Mouse (Mus musculus) thymus, postnatal 0 days (tissue): ENCODE measurements around the gene Tldc1. TPM values are rescaled to one million over a fixed set of nuclear protein-coding genes. Genes with fewer than 3 reads are reported as not detected.

Experiments
- DNase-seq: peaks from one replicate; pipeline ENCODE4 v3.0.0-alpha.2; 2015; ENCODE audit warnings: low spot score
- polyA plus RNA-seq: library from polyadenylated mRNA; unstranded; fragments of >200 nt; fragmentation: Nextera tagmentation; extraction: Ambion mirVana; gene quantifications from 2 replicates; pipeline ENCODE4 v1.2.1, GENCODE M21; 2015

The Tldc1 gene
- polyA plus RNA-seq, 1 experiment from 2014 or later, result 9.2 TPM

DNA sequence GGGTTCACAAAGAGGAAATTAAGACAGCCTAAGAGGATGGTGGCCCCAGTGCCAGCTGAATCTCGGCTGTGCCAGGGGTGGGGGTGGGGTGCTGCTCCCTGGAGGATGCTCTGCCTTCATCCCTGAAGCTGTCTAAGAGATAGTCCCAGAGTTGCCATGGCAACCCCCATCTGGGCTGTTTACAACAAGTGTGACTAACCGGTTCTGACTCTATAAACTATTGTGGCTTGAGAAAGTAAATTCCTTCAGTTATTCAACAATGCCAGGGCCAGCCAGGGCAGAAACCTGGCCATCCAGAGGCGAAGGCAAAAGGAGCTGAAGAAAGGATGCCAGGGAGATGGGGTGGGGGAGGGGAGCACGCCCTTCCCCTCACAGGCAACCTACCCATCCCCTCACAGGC, 23.0 kb upstream of the Tldc1 start:
- no peak for DNase-seq

DNA sequence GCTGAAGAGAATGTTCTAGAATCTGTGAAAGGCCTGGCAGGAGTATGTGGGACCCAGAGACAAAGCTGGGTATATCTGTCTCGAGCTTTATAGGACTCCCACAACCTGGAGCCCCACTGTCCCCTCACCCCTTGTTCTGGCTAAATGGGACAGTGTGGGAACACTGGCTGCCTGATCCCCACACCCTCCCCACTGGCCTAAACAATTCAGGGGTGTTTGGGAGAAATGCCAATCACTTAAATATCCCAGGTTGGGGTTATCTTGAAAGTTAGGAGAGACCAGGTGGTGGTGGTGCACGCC, 20.7 kb upstream of the Tldc1 start:
- no peak for DNase-seq

DNA sequence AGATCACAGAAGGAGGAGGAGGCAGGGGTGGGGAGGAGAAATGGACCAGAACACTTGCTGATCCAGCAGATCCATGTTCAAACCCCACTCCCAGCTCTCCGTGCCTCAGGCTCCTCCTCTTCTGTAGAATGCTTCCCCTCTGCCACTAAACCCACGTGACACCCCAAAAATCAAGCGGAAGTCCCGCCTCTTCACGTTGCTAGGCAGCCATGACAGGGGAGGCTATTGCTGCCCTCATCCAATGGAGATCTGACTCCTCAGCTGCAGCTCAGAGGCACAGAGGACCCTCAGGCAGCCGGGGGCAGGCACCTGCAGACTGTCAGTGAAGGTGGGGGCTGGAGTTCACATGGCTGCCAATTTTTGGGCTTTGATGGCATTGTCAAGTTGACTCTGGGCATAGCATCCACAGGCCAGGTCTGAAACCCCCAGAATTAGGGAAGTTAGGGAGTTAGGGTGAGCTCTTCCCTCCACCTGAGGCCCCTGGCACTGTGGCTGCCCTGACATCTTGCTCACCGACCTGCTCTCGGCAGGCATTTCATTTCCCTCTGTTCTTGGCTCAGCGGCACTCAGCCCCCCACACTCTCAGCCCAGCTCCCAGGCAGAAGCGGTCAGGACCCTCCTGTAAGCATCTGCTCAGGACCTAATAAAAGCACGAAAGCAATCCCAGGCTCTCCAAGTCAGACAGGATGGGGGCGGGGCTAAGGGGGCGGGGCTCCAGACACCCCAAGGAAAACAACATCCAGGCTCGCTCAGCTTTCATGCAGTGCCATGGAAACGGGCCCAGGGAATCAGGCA, 20.2 kb upstream of the Tldc1 start:
- DNase-seq, result peak; percentile 96

DNA sequence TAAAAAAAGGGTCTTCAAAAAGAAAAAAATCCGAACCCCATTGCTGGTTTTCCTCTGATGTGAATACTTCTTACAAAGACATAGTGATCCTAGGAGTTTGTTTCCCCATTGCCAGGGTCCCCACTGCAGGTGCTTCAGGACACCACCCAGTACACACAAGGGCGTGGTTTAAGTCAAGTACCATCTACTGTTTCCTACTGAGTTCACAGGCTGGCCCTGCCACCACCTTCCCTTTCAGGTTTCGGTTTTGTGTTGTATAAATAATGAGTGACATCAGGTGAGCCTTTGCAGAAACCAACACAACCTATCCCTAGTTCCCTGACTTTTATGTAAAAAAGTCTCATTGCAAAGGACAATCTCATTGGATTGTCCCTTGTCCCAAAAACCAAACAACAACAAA, 17.4 kb upstream of the Tldc1 start:
- DNase-seq, result no peak

DNA sequence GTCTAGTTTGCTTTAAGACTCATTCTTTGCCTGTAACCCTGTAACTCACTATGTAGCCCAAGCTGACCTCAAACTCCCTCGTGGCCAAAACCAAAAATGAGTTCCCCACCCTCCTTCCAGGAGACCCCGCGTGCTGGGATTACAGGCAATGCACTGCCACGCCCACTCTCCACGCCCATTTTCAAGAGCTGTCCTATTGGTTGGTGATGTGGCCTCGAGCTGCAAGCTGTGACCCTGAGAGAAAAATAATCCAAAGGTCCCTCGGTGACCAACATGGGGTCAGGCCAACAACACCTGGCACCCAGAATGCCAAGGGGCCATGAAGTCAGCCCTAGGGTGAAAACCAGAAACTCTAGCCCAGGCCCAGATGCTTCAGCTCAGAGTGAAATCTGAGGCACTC, 16.5 kb upstream of the Tldc1 start:
- DNase-seq, result no peak

DNA sequence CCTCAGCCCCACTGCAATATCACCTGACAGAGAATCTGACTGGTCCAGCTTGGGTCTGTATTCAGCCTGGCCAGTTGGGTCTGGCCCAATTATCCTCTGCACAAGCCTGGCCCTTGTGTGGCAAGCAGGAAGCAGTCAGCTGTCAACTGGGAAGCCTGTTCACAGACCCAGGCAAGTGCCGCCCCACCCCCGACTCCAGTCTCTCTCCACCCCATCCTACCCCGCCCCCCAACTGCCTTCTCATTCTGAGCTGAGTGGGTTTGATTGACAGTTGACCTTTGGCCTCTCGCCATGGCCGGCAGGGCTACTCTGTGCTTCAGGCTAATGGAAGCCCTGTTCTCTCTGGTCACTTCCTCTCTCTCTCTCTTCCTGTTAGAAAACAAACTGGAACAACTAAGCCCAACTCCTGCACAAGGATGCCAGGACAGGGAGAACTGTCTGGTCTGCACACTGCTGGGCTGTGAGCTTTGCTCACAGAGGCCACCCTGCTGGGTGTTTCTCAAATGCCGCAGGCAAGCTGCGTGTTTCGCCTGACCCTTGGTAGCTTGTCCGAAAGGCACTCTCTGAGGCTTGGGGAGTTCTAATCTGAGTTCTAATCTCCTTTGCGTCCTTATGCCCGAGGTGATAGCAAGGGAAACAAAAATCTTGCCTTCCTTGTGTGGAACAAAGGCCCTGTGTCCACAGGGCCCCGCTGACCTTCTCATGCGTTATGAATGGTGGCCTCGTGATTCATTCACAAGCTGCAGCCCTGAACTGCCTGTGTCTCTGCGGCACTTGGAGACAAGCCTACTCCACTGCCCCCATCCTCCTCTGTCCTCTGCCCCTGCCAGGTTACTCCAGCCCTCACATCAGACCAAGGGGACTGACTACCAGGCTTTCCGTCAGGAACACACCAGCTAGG, 13.8 kb upstream of the Tldc1 start:
- no peak for DNase-seq

DNA sequence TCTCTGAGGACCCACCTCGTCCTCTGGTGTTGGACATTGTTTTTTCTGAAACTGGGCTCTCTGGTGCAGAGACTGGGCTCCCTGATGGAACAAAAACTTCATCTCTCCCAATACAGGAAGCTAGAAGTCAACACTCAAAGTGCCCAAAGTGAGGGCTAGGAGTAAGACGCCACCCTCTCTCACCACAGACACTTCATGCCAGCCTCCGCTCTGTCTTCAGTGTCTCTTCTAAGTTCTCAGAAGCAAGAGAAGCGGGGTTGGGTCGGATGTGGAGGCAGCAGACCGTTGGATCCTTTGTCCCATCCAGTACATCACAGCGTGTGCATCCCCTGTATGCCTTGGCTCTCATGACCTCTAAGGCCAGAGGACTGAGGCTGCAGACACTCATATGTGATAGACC, 11.4 kb upstream of the Tldc1 start:
- peak; percentile 40 for DNase-seq

DNA sequence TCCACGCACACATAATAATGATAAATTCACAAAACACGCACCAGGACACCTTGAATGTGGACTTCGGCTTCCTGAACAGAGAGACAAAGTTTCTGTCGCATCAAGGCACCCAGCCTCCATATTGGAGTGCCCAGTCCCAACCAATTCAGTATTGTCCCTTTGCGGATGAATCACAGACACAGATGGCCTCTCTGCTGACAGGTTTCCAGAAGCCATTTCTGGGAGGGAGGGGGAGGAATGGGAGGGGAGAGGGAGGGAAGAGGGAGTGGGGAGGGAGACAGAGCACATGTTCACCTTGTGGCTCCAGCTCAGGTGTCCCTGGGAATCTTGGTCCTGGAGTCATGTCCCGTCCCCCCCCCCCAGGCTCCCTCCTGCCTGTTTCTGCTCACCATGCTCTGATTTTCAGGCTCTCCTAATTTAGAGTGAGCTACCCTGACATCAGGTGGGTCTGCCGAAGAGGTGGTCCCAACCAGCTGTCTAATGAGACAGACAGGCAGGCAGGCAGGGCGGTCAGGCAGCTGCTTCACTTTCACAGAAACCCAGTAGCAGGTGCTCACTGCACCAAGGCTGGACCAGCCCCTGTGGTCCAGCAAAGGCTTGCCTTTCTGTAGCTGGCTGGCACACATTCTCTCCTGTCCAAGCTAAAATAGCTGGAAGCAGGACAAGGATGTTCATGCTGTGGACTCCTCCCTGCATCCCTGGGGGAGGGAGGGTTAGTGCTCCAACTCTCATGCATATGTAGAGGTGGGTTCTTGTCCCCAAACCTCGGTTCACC, 10.6 kb upstream of the Tldc1 start:
- no peak for DNase-seq

DNA sequence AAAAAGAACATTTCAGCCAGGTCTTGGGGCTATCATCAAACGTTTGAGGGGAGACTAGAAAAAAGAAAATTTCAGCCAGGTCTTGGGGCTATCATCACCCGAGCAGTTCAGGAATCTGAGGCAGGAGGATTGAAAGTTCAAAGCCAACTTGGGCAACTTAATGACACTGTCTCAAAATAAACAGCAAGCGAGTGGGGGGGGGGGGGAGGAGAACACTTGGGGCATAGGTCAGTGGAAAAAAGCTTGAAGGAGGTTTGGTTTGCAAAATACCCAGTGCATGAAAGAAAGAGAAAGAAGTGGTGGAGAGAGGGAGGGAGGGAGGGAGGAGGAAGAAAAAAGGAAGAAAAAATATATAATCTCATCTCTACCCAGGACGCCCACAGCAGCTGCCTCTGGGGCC, 9.1 kb upstream of the Tldc1 start:
- DNase-seq, result peak; percentile 37

DNA sequence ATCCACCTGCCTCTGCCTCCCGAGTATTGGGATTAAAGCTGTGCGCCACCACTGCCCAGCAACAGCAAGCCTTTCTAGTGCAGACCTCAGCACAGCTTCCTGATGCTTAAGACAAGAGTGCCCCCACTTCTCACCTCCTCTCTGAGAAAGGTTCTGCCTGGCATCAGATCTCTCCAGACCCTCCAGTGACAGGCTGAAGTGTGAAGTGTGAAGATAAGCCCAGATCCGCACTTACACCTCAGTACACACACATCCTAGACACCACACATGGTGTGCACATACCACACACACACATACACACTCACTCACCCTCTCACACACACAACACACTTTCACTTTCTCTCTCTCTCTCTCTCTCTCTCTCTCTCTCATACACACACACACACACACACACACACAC, 8.7 kb upstream of the Tldc1 start:
- DNase-seq, result no peak

DNA sequence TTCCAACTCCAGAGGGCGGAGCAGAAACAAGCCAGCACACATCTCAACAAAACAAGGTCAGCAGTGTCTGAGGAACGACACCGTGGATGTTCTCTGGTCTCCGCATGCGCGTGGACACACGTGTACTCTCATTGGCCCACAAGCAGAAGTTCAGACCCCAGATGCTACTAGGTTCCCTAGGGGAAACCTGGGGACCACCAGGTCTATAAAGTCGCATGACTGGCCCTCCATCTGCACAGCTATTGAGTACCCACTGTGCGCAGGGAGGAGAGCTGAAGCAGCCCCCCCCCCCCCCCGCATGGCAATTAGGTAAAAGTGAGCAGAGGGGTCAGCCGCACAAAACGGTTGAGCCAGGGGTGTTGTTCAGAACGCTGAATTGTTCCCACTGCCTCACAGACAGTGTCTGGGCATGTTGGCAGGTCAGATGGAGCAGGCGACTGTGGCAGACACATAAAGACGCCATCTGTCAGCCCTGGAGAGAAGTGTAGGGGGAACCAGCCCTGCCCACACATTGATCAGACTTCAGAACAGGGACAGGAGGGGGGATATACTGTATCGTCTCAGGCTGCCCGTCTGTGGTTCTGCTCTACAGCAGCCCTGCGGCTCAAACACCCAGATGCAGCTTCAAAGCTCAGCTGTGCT, 7.7 kb upstream of the Tldc1 start:
- DNase-seq, result peak; percentile 34

DNA sequence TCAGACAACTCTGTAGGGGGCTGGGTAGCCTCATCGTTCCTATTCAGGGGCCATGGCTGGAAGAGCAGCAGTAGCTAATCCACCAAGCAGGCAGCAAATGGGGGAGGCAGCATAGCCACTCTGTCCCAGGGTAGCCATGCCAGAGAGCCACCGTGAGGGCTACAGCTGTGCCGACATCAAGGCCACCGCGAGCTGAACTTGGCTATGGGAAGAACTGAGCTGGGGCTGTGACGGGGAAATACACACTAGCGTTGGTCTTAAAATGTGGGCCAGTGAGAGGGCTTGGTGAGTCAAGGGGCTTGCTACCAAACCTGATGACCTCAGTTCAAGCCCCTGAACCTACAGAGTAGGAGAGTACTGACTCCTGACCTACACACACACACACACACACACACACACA, 6.5 kb upstream of the Tldc1 start:
- DNase-seq, result peak; percentile 41

DNA sequence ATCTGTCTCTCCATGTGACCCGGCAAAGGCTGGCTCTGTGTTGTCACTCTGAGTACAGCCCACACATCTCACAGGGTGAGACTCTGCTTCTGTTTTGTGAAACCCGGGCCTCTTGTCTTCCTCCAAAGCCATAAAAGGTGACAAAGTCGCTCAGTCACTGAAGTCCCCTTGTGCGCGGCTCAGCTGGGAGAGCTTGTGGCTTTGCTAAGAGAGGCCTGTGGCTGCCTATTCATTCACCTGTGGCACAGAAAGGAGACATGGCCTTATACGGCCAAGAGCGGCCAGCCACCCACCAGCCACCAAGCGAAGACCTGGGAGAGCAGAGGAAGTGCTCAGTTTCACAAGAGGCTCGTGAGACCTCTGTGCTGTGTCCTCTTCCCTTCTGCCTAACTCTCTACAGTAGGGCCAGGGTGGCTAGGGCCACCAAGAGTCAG, 5.9 kb upstream of the Tldc1 start:
- peak; percentile 74 for DNase-seq

DNA sequence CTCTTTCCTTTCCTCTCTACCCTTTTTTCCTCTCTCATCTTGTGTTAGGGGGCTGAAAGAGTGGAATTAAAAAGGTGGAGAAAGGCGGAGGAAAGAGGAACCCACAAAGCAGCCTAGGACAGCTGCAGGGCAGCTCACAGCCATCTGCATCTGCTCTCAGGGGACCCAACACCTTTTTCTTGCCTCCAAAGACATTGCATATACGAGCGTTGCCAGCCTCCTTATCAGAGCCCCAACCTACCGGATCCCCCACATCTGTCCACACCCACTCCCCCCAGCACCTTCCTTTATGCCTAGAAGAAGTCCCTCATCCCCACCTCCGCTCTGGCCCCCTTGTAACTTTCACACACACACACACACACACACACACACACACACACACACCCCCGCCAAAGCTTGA, 5.4 kb upstream of the Tldc1 start:
- peak; percentile 72 for DNase-seq

DNA sequence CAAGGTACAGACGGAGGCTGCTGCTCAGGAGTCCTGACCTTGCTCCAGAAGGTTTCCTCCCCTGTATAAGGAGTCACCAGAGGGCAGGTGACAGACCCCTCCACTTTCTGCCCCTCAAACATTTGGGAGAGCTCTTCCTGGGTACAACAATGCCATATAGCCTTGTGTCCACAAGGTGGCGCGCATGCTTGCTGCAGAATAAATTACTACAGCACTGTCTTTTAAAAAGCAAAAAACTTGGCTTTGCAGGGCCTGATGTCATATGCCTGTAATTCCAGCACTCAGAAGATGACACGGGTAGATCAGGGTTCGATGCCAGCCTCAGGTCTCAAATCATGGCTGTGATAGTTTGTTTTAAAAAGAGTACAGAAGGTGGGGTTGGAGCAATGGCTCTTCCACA, 4.5 kb upstream of the Tldc1 start:
- peak; percentile 87 for DNase-seq

DNA sequence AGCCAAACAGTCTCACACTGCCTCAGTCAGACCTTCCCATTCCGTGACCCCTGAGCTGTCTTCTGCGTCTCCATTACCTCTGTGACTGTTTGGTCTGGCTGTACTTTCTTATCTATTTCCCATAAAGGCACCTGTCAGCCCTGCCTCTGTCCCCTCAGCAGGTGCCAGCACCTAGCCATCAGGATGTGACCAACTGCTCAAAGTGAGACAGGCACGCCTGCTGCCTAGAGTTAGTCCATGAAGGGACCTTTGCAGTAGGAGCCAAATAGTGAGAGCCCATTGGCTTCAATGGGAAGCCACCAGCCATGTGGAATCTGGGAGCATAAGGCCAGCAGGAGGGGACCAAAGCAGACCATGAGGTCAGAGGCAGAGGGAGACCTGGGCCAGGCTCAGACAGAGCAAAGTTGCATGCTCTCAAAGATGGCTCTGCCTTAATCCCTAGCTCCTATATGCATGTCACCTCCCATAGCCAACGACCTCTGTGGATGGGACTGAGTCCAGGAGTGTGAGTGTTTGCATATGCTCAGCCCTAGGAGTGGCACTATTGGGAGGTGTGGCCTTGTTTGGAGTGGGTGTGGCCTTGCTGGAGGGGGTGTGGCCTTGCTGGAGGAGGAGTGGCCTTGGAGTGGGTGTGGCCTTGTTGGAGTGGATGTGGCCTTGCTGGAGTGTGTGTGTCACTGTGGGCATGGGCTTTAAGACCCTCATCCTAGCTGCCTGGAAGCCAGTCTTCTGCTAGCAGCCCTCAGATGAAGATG, 3.0 kb upstream of the Tldc1 start:
- DNase-seq, result no peak

DNA sequence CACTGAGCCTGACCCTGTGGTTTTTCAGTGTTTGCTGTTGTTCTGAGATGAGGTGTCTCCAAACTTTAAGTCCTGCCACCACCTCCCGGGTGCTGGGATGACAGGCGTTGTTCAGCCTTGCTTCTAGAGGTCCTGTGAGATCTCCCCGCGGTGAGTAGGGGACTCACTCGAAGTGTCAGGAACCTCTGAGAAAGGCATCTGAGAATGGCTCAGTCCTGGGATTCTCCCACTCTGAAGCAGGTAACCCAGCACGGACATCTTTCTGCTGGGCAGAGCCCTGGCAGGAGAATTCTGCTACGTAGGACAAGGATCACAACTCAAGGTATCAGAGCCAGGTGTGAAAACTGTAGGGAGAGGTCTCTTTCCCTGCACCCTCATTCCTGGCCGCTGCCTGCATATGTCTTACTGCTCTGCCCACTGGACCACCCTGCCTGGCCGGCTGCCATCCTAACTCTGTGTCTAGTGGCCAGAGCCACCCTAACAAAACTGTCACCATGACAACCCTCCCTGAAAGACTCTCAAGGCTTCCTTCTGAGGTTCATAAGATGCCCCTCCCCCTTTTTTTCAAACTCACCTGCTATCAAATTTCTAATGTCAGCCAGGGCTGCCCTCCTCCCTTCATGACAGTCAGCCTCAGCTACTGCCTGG, 2.3 kb upstream of the Tldc1 start:
- DNase-seq, result no peak

DNA sequence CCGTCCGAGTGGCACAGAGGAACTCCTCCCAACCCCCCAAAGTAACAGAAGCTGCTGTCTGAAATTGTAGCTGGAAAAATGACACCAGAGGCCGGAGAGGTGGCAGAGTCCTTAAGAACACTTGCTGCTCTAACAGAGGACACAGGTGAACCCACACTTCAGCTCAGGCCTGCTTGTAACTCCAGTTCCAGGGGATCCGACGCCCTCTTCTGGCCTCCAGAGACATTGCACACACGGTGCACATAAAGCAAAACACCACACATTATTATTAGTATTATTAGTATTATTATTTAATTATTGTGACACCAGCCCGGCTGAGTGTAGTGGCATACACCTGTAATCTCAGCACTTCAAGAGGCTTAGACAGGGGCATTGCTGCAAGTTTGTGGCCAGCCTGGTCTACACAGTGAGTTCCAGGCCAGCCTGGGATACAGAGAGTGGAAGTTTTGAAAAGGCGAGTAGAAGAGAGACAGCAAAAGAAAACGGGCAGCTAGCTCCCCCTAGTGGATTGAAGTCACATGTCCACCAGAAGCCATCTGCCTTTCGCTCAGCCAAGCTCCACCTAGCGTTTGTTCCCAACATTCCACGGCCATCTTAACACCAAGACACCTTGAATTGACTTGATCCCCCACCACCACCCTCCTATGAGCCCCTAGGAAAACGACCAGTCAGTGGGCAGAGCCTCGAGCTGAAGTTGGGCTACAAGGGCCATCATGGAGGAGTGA, 959 bp upstream of the Tldc1 start:
- peak; percentile 90 for DNase-seq

DNA sequence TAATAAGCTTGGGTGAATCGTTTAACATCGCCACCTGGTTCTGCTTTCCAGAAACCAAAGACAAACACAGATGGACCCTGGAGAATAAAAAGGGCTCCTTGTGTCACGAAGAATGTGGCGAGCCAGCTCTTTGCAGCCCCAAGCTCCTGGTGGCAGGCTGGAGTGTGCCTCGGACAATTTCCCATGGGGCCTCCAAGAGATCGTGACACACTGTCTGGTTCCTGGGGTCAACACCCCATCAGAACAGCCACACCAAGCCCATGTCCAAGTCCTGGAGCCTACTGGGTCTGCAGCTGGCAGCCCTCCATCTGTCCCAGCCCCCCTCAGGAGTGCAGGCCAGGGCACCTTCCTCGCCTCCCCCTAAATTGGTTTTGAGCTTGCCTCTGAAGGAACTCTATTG, 451 bp downstream of the Tldc1 start:
- no peak for DNase-seq
